Mouse (Mus musculus) limb, embryonic 11.5 days (tissue): ENCODE measurements at regions not wholly inside any gene's neighbourhood (a gene's known extent, or its start where the extent isn't known, plus 50 kb on each side); places are given as distances from the start of the nearest gene placed in this dataset.

Source experiments
- ATAC-seq: fragments of 200-750 bp; cut with Nextera tagmentation; 2 replicates; pipeline ENCODE4 v1.8.0; 2017; ENCODE audit warnings: low read depth; ENCODE audit not compliant: insufficient number of reproducible peaks, low FRiP score, low TSS enrichment
- DNase-seq: peaks from one replicate; pipeline ENCODE4 v3.0.0-alpha.2; 2015; ENCODE audit warnings: low spot score
- H3K27ac ChIP-seq: fragments of 300-500 bp; sonication (generic); replicated peaks from 2 replicates; pipeline ENCODE4 v1.5.1; 2014; ENCODE audit warnings: low read depth, mild to moderate bottlenecking, low read length
- H3K27me3 ChIP-seq: fragments of 300-500 bp; sonication (generic); 2 replicates; pipeline ENCODE4 v1.6.1; 2014; ENCODE audit warnings: mild to moderate bottlenecking, low read length, mixed read lengths; ENCODE audit not compliant: control insufficient read depth, insufficient read depth
- H3K36me3 ChIP-seq: fragments of 300-500 bp; sonication (generic); 2 replicates; pipeline ENCODE4 v1.6.1; 2014; ENCODE audit warnings: mild to moderate bottlenecking, low read length, moderate library complexity, mixed read lengths; ENCODE audit not compliant: control insufficient read depth, insufficient read depth
- H3K4me1 ChIP-seq: fragments of 300-500 bp; sonication (generic); 2 replicates; pipeline ENCODE4 v1.6.1; 2014; ENCODE audit warnings: low read length, mixed read lengths; ENCODE audit not compliant: control insufficient read depth, insufficient read depth
- H3K4me2 ChIP-seq: fragments of 300-500 bp; sonication (generic); 2 replicates; pipeline ENCODE4 v1.6.1; 2014; ENCODE audit warnings: low read depth, mild to moderate bottlenecking, moderate library complexity; ENCODE audit not compliant: severe bottlenecking
- H3K4me3 ChIP-seq: fragments of 300-500 bp; sonication (generic); 2 replicates; pipeline ENCODE4 v1.5.1; 2014; ENCODE audit warnings: low read depth, low read length
- H3K9ac ChIP-seq: fragments of 300-500 bp; sonication (generic); 2 replicates; pipeline ENCODE4 v1.6.1; 2014; ENCODE audit warnings: mild to moderate bottlenecking, low read length
- H3K9me3 ChIP-seq: fragments of 300-500 bp; sonication (generic); 2 replicates; pipeline ENCODE4 v1.6.1; 2016; ENCODE audit warnings: low read length; ENCODE audit not compliant: control insufficient read depth
- WGBS: fragments of 180-500 bp; shearing (Covaris S2); extraction: QIAGEN DNeasy Blood & Tissue Kit; methylation state at CpG from one replicate; pipeline ENCODE4 v1.1.7; 2014; 5-methylcytosine and 5-hydroxymethylcytosine counted together

- H3K27ac ChIP-seq, result no peak overlapping the region
- ATAC-seq (no peak), DNase-seq (no peak)
- no peak overlapping the region for H3K4me3 ChIP-seq
- H3K27me3 ChIP-seq, result no peaks in the 10 kb centered on the region
- no peaks in the 10 kb centered on the region for H3K4me1 ChIP-seq
- H3K9ac ChIP-seq, result no peak overlapping the region
- H3K4me2 ChIP-seq, result no peak overlapping the region
- no peaks in the 10 kb centered on the region for H3K9me3 ChIP-seq
- H3K36me3 ChIP-seq, result no peaks in the 10 kb centered on the region
- 81% methylated on average over 7 of the region's 7 CpGs for WGBS
Observed at GRCm38 (mm10) chr8:88922840-88923239, 121.1 kb downstream of the Sall1 start.

DNA sequence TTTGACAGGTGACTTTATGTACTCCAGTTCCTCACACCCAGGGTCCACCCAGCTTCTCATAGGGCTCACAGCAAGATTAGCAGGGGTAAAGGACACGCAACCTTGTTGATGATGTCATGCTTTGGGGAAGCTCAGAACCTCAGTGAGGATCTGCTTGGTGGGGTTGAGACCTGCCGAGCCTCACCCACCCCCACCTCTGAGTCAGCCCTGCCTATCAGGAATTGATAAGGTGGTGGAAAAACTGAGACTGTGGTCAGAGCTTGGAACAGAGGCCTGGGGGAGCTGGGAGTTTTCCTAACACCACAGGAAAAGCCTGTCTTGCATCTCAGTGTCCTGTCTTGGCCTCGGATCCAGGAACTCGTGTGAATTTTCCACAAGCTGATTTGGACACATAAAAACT, 122.0 kb downstream of the Sall1 start:
- Histone ChIP-seq H3K27me3 (no peaks in the 10 kb centered on the region), H3K36me3 (no peaks in the 10 kb centered on the region), H3K9ac (no peak overlapping the region), H3K9me3 (no peaks in the 10 kb centered on the region), H3K4me1 (no peaks in the 10 kb centered on the region), H3K27ac (no peak overlapping the region), H3K4me3 (no peak overlapping the region), H3K4me2 (no peak overlapping the region)
- no peak for DNase-seq
- ATAC-seq, result no peak
- 78% methylated on average over 4 of the region's 4 CpGs for WGBS

GRCm38 (mm10) chr8:88919282-88919681, 124.7 kb downstream of the Sall1 start:
- ATAC-seq (no peak), DNase-seq (no peak)
- Histone ChIP-seq H3K27ac (no peak overlapping the region), H3K4me3 (no peak overlapping the region), H3K9ac (no peak overlapping the region), H3K27me3 (no peaks in the 10 kb centered on the region), H3K9me3 (no peaks in the 10 kb centered on the region), H3K4me1 (no peaks in the 10 kb centered on the region), H3K4me2 (no peak overlapping the region), H3K36me3 (no peaks in the 10 kb centered on the region)
- WGBS, result 48% methylated on average over 4 of the region's 4 CpGs

GRCm38 (mm10) chr8:88916064-88916463, 127.9 kb downstream of the Sall1 start:
- Histone ChIP-seq H3K9ac (no peak overlapping the region), H3K4me3 (no peak overlapping the region), H3K36me3 (no peaks in the 10 kb centered on the region), H3K4me1 (no peaks in the 10 kb centered on the region), H3K27ac (no peak overlapping the region), H3K9me3 (no peaks in the 10 kb centered on the region), H3K4me2 (no peak overlapping the region), H3K27me3 (no peaks in the 10 kb centered on the region)
- ATAC-seq (no peak), DNase-seq (no peak)
- WGBS, result 83% methylated on average over 4 of the region's 4 CpGs

DNA sequence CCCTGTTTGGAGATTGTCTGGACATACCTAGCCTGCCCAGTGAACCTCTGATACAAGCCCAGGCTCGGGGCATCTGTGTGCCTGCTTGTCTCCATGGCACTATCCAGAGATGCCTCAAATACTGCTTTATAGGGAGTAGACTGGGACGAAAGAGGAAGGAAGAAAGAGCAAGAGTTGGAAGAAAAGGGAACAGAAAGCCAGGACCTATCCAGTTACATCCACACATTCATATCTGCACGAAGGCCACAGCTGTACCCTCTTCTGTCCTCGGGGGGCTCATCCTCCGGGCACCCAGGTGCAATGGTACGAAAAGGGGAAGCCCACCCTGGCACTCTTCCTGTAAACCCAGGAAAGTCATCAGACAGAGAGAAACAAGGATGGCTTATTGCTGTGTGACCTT, 129.3 kb downstream of the Sall1 start:
- no peak for ATAC-seq
- Histone ChIP-seq H3K4me1 (no peaks in the 10 kb centered on the region), H3K9ac (no peak overlapping the region), H3K4me3 (no peak overlapping the region), H3K4me2 (no peak overlapping the region), H3K36me3 (no peaks in the 10 kb centered on the region), H3K27ac (no peak overlapping the region), H3K9me3 (no peaks in the 10 kb centered on the region), H3K27me3 (no peaks in the 10 kb centered on the region)
- DNase-seq, result no peak
- 86% methylated on average over 6 of the region's 6 CpGs for WGBS

DNA sequence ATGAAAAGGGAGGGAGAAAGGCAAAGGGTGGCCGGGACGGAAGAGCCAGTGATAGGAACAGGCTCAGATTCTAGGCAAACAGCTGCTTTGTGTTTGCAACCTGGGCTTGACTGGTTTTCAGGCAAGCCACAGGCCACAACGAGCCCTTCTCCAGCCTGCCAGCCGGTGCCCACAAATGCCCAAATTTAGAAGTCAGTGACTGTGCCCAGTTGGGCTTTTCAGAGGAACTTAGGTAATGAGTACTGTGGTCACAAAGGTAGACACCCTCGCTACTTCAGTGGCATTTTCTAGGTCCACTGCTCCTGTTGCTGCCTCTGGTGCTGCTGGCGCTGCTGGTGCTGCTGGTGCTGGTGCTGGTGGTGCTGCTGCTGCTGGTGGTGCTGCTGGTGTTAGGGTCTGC, 129.8 kb downstream of the Sall1 start:
- H3K27ac ChIP-seq, result no peak overlapping the region
- DNase-seq (no peak), ATAC-seq (no peak)
- H3K9me3 ChIP-seq, result no peaks in the 10 kb centered on the region
- no peak overlapping the region for H3K4me2 ChIP-seq
- H3K9ac ChIP-seq, result no peak overlapping the region
- no peaks in the 10 kb centered on the region for H3K36me3 ChIP-seq
- H3K27me3 ChIP-seq, result no peaks in the 10 kb centered on the region
- H3K4me3 ChIP-seq, result no peak overlapping the region
- H3K4me1 ChIP-seq, result no peaks in the 10 kb centered on the region
- 72% methylated on average over 6 of the region's 6 CpGs for WGBS

GRCm38 (mm10) chr8:88906244-88906643, 137.7 kb downstream of the Sall1 start:
- Histone ChIP-seq H3K27me3 (peaks cover 4% of the 10 kb centered on the region; the same call in 1 of the 2 replicates), H3K4me3 (no peak overlapping the region), H3K4me1 (no peaks in the 10 kb centered on the region), H3K9me3 (no peaks in the 10 kb centered on the region), H3K36me3 (no peaks in the 10 kb centered on the region), H3K27ac (no peak overlapping the region), H3K9ac (no peak overlapping the region), H3K4me2 (no peak overlapping the region)
- DNase-seq (no peak), ATAC-seq (no peak)
- 81% methylated on average over 6 of the region's 6 CpGs for whole genome bisulfite sequencing

- H3K9me3 ChIP-seq, result no peaks in the 10 kb centered on the region
- ATAC-seq, result no peak; the same call in 1 of the 2 replicates
- peaks cover 4% of the 10 kb centered on the region; the same call in 1 of the 2 replicates for H3K27me3 ChIP-seq
- H3K4me3 ChIP-seq, result no peak overlapping the region
- peak; percentile 67 for DNase-seq
- H3K4me2 ChIP-seq, result no peak overlapping the region
- no peak overlapping the region for H3K9ac ChIP-seq
- no peaks in the 10 kb centered on the region for H3K4me1 ChIP-seq
- 51% methylated on average over 12 of the region's 12 CpGs for WGBS
- no peaks in the 10 kb centered on the region for H3K36me3 ChIP-seq
- H3K27ac ChIP-seq, result no peak overlapping the region
Observed at GRCm38 (mm10) chr8:88903094-88903493, 140.9 kb downstream of the Sall1 start.

- H3K27ac ChIP-seq, result no peak overlapping the region
- no peaks in the 10 kb centered on the region for H3K9me3 ChIP-seq
- WGBS, result 92% methylated on average over 15 of the region's 15 CpGs
- no peaks in the 10 kb centered on the region for H3K36me3 ChIP-seq
- no peak overlapping the region for H3K9ac ChIP-seq
- H3K4me2 ChIP-seq, result no peak overlapping the region
- DNase-seq (no peak), ATAC-seq (no peak)
- H3K4me1 ChIP-seq, result no peaks in the 10 kb centered on the region
- H3K4me3 ChIP-seq, result no peak overlapping the region
- H3K27me3 ChIP-seq, result no peaks in the 10 kb centered on the region
Observed at GRCm38 (mm10) chr8:88883751-88884390, 160.1 kb downstream of the Sall1 start.
